ENCODE assay signal across 8 mouse cellular contexts in genomic region chr12:113000294-113001132, GRCm38 (mm10). TPM values are rescaled to one million over a fixed set of nuclear protein-coding genes. Genes with fewer than 3 reads are reported as not detected.
DNase-seq lines count a peak whose midpoint lies in the region; ATAC-seq and TF ChIP-seq lines count a peak whose summit lies in the region.

Brf1 (minus strand) TSS chr12:113000704.

- peak; percentile 98 for DNase-seq in 416B (ENCODE audit: low read depth)
- DNase-seq in heart, adult 8-10 months (ENCODE audit: low spot score), result peak; percentile 97
- DNase-seq in kidney, adult 9 months, result peak; percentile 98
- DNase-seq in limb, embryonic 14.5 days (ENCODE audit: low spot score), result peak; percentile 97
- peak; percentile 97 for DNase-seq in midbrain, postnatal 0 days (ENCODE audit: low spot score)
- DNase-seq in spleen, postnatal 14 days (ENCODE audit: low spot score in 2 of 2), result peak; percentile 94 to 95

- no peak for TF ChIP-seq CTCF in bone marrow, adult 2 months (IDR thresholded peaks at IDR 0.05; ENCODE audit: control insufficient read depth, insufficient read depth, low read length)
- peak; percentile 36; the same call in 1 of the 2 replicates for TF ChIP-seq CTCF in midbrain, postnatal 0 days (IDR thresholded peaks at IDR 0.05)

- H3K4me3 ChIP-seq in bone marrow, adult 2 months (replicated peaks; ENCODE audit: control insufficient read depth, low read depth, low read length), result peak within 1 kb of the TSS; percentile 95
- H3K4me3 ChIP-seq in embryonic facial prominence, embryonic 15.5 days (replicated peaks), result peak within 1 kb of the TSS; percentile 96
- H3K4me3 ChIP-seq in limb, embryonic 14.5 days (replicated peaks; ENCODE audit: low read length), result peak within 1 kb of the TSS; percentile 99
- peak within 1 kb of the TSS; percentile 69 for H3K4me3 ChIP-seq in midbrain, postnatal 0 days (ENCODE audit: low read depth, low read length)

- peak within 1 kb of the TSS; percentile 76 for H3K4me2 ChIP-seq in embryonic facial prominence, embryonic 15.5 days (replicated peaks)
- peak within 1 kb of the TSS; percentile 70 for H3K4me2 ChIP-seq in limb, embryonic 14.5 days (replicated peaks; ENCODE audit: low read depth, low read length, severe bottlenecking)
- peak within 1 kb of the TSS; percentile 89 for H3K4me2 ChIP-seq in midbrain, postnatal 0 days (ENCODE audit: low read depth, low read length, poor library complexity, severe bottlenecking)

- ATAC-seq in embryonic facial prominence, embryonic 15.5 days (ENCODE audit: insufficient number of reproducible peaks, low FRiP score, low TSS enrichment, low read depth), result peak; percentile 98
- peak; percentile 98 for ATAC-seq in limb, embryonic 14.5 days (ENCODE audit: low FRiP score, low read depth)
- peak; percentile 98 for ATAC-seq in midbrain, postnatal 0 days (ENCODE audit: low FRiP score)

- peak within 1 kb of the TSS; percentile 99 for H3K27ac ChIP-seq in bone marrow, adult 2 months (ENCODE audit: control insufficient read depth, insufficient read depth, low read depth, low read length, poor library complexity)
- peak within 1 kb of the TSS; percentile 96 for H3K27ac ChIP-seq in embryonic facial prominence, embryonic 15.5 days (replicated peaks)
- peak within 1 kb of the TSS; percentile 95 for H3K27ac ChIP-seq in limb, embryonic 14.5 days (replicated peaks; ENCODE audit: low read depth, low read length)
- H3K27ac ChIP-seq in midbrain, postnatal 0 days (ENCODE audit: low read depth, low read length), result peak within 1 kb of the TSS; percentile 88

- WGBS in bone marrow, adult 2 months, result under 1% methylated on average over 96 of the region's 96 CpGs
- WGBS in embryonic facial prominence, embryonic 15.5 days, result under 1% methylated on average over 96 of the region's 96 CpGs
- under 1% methylated on average over 90 of the region's 96 CpGs for WGBS in limb, embryonic 14.5 days
- under 1% methylated on average over 92 of the region's 96 CpGs for WGBS in midbrain, postnatal 0 days

- H3K9ac ChIP-seq in embryonic facial prominence, embryonic 15.5 days, result peak within 1 kb of the TSS; percentile 96
- H3K9ac ChIP-seq in limb, embryonic 14.5 days (ENCODE audit: low read depth, low read length, severe bottlenecking), result peak within 1 kb of the TSS; percentile 95
- H3K9ac ChIP-seq in midbrain, postnatal 0 days (replicated peaks; ENCODE audit: low read length, poor library complexity, severe bottlenecking), result peak within 1 kb of the TSS; percentile 79

- TF ChIP-seq POLR2A in bone marrow, adult 2 months (IDR thresholded peaks at IDR 0.05; ENCODE audit: borderline replicate concordance, control insufficient read depth, low read depth, low read length), result peak; percentile 82
- TF ChIP-seq POLR2A in limb, embryonic 14.5 days (IDR thresholded peaks at IDR 0.05; ENCODE audit: borderline replicate concordance, extremely low read depth, insufficient read depth, insufficient read length), result 0 out of 2 replicates have a peak, but pooled peaks have one; percentile 56

- H3K4me1 ChIP-seq in bone marrow, adult 2 months (ENCODE audit: control insufficient read depth, insufficient read depth, low read length), result peaks cover 2% of the 10 kb centered on the region
- H3K4me1 ChIP-seq in embryonic facial prominence, embryonic 15.5 days, result peaks cover 28% of the 10 kb centered on the region
- peaks cover 17% of the 10 kb centered on the region for H3K4me1 ChIP-seq in limb, embryonic 14.5 days (ENCODE audit: control insufficient read depth, insufficient read depth, low read length)
- H3K4me1 ChIP-seq in midbrain, postnatal 0 days (ENCODE audit: insufficient read depth, low read length), result 0 out of 2 replicates have a peak, but pooled peaks cover 9% of the 10 kb centered on the region

- H3K36me3 ChIP-seq in embryonic facial prominence, embryonic 15.5 days, result 0 out of 2 replicates have a peak, but pooled peaks cover 10% of the 10 kb centered on the region
- H3K36me3 ChIP-seq in limb, embryonic 14.5 days (ENCODE audit: control insufficient read depth, insufficient read depth, low read length), result 0 out of 2 replicates have a peak, but pooled peaks cover 4% of the 10 kb centered on the region
- H3K36me3 ChIP-seq in midbrain, postnatal 0 days (ENCODE audit: insufficient read depth, low read length), result no peaks in the 10 kb centered on the region

- no peaks in the 10 kb centered on the region for H3K9me3 ChIP-seq in embryonic facial prominence, embryonic 15.5 days (replicated peaks)
- H3K9me3 ChIP-seq in limb, embryonic 14.5 days (ENCODE audit: control insufficient read depth, low read length), result no peaks in the 10 kb centered on the region
- no peaks in the 10 kb centered on the region for H3K9me3 ChIP-seq in midbrain, postnatal 0 days (ENCODE audit: low read length)

- no peaks in the 10 kb centered on the region for H3K27me3 ChIP-seq in embryonic facial prominence, embryonic 15.5 days
- H3K27me3 ChIP-seq in limb, embryonic 14.5 days (ENCODE audit: control insufficient read depth, insufficient read depth, low read length), result no peaks in the 10 kb centered on the region
- no peaks in the 10 kb centered on the region; the same call in 1 of the 2 replicates for H3K27me3 ChIP-seq in midbrain, postnatal 0 days (ENCODE audit: insufficient read depth, low read length)

RNA-seq across cellular contexts. Expression of gene Brf1, which starts in this region (rescaled TPM):
- 54.8 and 94.0 TPM in 2 replicates for polyA plus RNA-seq in bone marrow, adult 2 months (2011; ENCODE audit: insufficient read depth, insufficient read length, low replicate concordance, missing spikeins)
- 62.4 and 70.9 TPM in 2 replicates for polyA plus RNA-seq in embryonic facial prominence, embryonic 15.5 days (2015; fragmentation: Nextera tagmentation; extraction: Ambion mirVana)
- total RNA-seq in heart, adult 8-10 months (2022), result 10 to 100 TPM; 22.9 to 28.1 (median 24.6) TPM
- polyA plus RNA-seq in limb, embryonic 14.5 days (2012; rRNA removed), result 82.5 and 97.4 TPM in 2 replicates
- 60.9 and 66.2 TPM in 2 replicates for polyA plus RNA-seq in limb, embryonic 14.5 days (2014; fragmentation: Nextera tagmentation; extraction: Ambion mirVana)
- total RNA-seq in midbrain, postnatal 0 days (2014; rRNA removed), result 42.1 and 51.3 TPM in 2 replicates
- polyA plus RNA-seq in midbrain, postnatal 0 days (2015; fragmentation: Nextera tagmentation; extraction: Ambion mirVana), result 34.9 and 39.0 TPM in 2 replicates

Comparison
In these comparisons a context has a peak if more than half of its experiments do, and no peak if none do; other contexts are left out.
1. Peak in every context shown above with its lines: DNase-seq, ATAC-seq, H3K4me3 ChIP-seq and H3K27ac ChIP-seq.